Mouse (Mus musculus): Measurements from ENCODE around the gene Hagh.

The Hagh gene

DNA sequence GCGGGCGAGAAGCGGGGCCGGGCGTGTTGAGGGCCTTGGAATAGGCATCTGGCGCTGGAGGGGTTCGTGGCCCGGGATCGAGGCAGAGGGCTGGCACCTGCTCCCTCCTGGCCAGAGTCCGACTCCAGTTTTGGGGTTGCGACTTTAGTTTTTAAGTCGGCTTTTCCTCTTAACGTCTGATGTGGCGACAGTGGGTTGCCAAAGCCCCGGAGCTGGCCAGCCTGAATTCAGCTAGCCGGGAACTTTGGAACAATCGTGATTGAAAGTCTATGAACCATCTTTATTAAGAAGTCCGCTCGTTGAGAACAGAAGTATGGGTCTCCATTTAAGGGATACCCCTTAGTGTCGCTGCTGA lies 10.8 kb downstream of the Hagh start:
- no peak for DNase-seq

DNA sequence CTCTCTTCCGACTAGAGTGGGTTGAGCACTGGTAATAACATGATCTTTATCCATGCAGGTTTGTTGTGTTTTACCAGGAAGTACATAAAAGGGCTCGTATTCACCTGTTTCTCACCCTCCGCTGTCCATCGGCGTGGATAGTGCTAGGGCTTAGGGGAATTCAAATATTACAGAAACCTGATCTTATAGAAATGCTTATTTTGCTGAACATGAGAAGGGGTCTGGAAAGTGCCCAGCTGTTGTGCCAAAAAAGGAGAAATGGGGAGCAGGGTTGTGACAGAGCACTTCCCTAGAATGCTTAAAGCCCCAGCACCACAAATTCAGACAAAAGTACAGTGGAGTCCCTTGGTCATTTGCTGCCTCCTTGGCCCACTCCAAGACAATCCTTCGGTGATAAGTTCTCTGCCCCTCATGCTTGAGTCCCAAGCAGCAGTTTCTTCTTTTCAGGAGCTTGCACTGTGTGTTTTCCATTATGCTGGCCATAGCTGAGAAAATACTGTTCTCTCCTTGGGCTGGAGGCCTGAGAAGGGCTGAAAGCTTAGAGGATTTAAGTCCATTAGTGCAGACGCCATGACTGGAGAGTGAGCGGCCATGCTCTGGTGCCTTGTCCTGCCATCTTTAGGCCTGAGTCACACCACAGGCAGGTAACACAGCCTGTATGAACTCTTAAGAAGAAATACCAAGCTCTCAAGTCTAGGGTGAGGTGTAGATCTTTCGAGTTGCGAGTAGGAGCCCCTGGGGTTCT lies 11.6 kb downstream of the Hagh start:
- peak; percentile 90 for DNase-seq

DNA sequence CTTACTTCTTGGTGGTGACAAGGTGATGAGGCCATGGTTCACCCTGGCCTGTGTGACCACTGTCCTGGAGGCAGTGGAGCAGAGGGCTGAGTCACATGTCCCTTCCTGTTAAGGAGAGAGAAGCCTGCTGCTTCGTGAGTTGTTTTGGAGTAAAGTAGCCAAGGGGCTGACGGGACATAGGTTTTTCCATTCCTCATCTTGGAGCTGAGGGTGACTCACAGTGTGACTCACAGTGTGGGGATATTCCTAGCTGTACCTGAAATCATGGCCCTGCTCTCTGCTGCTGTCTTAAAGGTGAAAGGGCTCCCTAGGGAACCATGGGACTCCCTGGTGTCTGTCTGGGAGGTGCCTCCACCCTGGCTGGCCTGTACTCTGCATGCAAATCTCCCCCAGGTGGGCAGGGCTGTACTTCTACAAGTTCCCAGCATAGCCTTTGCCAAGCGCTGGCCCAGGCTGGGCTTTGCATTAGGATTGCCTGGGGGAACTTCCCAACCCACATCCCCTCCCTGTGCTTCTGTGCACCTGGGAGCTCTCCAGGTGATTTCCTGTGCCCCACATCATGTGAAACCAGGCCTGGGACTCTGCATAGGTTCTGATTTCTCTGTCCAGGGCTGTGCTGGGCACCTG lies 16.0 kb downstream of the Hagh start:
- DNase-seq = peak; percentile 83

DNA sequence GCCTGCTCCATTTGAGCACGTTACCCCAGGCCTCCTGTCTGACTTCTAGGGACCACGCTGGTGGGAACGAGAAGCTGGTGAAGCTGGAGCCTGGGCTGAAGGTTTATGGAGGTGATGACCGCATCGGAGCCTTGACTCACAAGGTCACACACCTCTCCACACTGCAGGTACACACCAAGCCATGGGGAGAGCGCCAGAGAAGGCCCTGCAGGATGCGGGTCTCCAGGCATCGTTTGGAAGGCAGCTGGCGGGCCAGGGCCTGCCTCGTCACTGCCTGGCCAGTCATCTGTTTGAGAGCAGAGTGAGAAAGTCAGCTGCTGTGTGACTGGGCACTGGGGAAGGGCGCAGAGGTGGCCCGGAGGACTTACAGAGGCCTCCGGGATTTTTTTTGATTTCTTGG lies 16.6 kb downstream of the Hagh start:
- DNase-seq = peak; percentile 86

DNA sequence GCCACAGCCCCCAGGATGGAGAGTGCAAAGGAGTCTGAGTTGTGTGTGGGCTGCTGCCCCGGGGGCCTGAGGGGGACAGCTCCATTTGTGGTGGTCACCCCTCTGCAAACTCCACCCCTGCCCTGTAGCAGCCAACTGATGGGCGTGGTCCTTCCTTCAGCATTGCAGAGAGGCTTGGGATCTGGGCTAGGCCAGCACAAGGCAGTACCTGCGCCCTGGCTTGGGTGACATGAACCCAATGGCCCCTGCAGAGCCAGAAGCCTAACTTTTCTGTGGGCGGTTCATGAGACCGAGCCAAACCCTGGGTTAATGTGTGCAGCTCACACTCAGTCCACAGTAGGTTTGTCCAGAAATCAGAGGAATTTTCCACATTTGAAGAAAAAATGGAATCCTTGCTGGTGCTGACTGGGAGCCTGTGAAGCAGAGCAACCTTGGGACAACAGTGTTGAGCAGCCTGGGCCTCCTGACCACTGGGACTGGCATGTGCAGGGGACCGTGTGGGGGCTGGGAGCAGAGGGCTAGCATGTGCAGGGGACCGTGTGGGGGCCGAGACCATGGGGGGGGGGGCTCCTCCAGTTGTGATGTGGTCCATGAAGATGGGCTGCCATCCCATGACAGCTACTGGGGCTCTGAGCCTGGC lies 18.0 kb downstream of the Hagh start:
- DNase-seq = peak; percentile 87

DNA sequence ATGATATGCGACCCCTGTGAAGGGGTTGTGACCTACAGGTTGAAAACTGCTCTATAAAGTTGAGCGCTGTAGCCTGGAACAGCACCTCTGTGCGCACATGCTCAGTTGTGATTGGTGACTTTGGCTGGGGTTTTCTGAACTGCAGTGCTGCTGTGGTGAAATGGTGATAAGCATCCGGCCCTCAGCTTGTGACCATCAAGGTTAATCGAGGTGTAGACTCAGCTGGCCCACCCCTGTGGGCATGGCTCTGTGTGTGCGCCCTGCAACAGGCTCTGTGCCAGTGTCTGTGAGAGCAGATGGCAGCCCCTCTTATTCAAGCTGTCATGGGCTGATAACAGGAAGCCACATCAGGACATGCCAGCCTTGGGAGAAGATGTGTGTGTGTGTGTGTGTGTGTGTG lies 19.0 kb downstream of the Hagh start:
- DNase-seq = peak; percentile 88

DNA sequence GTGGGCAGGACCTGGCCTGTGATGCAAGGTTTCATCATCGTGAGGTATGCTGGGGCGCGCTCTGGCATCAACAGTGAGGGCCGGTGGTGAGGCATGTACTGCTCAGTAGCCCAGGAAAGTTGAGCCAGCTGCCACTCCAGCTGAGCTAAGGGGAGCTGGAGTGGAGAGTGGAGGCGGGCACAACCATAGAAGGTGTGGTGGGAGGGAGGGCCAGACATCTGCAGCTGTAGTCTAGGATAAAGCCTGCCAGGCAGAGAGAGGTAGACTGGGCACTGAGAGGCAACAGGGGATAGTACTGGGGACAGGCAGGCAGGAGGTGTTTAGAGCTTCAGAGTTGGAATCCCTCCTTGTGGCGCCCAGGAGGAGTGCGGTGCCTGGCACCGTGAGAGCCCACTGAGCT lies 20.1 kb downstream of the Hagh start:
- peak; percentile 68 for DNase-seq

DNA sequence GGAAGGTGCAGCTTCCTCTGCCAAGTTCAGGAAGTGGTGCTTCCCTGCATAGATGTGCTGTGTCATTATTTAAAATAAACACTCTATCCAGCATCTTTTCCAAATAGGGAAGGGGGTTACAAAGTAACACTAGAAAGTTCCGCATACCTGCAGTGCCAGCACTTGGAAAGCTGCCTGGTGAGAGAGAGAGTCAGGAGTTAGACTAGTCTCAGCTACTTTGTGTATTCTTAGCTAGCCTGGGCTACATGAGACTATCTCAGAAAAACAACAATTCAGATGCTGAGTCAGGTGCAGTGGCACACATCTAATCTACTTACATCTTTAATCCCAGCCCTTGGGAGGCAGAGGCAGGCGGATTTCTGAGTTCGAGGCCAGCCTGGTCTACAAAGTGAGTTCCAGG lies 21.8 kb downstream of the Hagh start:
- peak; percentile 53 for DNase-seq

DNA sequence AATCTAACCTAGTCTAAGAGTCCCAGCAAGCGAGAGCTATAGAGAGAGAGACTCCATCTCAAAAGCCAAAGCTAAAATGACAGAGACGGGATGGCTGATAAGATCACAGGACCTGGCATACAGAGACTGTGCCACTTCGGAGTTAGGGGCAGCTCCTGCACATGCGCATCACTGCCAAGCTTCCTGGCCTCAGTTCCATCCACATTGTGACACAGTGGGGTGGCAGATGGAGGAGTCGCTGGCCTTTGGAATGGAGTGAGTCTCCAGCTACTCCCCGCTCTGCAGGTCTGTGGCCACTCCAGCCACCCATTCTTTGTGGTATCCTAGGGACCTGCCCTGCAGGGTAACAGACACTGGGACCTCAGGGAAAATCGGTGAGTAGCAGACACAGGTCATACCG lies 25.8 kb downstream of the Hagh start, which contains the start of gene Igfals:
Gene Igfals (plus strand): TSS at position 222 of the 400 bp plus-strand sequence.
- no peak for DNase-seq

DNA sequence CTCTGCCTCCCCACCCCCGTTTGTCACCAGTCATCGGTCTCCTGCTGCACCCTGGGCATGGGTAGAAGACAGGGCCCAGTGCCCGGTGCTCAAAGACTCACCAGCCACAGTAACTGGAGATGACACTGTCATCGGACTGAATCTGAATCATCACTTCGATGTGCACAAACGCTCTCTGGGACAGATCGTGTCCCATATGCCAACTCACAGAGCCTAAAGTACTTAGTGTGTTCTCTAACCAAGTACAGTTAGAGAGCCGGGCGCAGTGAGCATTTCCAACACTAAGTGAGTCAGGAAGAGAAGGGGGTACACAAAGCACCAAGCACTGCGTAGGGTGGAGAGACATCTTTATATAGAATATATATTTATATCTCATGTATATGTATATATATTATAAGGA lies 28.0 kb downstream of the Hagh start:
- no peak for DNase-seq

DNA sequence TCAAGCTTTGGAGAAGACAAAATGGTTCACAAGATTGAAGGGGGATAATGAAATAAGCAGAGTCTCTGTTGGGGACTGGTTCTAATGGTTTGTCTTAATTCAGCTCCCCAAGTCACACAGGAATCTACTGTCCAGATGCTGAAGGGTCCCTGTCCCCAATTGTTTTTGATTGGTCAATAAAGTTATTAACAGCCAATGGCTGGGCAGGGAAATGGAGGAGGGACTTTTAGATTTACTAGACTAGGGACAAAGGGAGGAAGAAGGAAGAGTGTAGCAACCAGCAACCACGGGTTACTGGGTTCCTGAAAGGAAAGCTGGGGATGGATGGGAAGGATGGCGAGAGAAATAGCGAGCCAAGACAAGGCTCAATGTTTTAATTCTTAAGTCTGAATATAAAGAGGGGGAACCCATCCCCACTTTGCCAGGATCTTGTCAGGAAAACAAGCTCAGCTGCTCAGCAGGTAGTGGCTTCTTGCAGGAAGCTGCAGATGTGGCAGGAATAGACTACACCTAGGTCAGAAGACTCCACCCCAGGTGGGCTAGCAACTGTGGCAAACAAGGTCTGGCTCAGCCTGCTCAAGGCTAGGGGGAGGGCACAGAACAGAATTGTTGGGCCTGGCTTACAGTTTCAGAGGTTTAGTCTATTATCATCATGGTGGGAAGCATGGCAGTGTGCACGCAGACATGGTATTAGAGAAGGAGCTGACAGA lies 33.9 kb downstream of the Hagh start:
- DNase-seq = peak; percentile 80

DNA sequence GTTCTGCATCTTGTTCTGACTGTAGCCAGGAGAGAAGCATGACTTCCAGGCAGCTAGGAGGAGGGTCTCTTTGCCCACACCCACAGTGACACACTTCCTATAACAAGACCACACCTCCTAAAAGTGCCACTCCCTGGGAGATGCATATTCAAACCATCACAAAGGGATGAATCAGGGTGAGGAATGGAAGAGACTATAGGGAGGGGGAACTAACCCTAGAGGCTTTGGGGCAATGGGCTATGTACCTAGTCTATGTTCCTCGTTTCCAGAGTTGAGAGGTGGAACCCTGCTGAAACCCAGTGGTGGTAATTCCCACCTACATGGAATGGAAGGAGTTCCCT lies 34.4 kb downstream of the Hagh start:
- no peak for DNase-seq

DNA sequence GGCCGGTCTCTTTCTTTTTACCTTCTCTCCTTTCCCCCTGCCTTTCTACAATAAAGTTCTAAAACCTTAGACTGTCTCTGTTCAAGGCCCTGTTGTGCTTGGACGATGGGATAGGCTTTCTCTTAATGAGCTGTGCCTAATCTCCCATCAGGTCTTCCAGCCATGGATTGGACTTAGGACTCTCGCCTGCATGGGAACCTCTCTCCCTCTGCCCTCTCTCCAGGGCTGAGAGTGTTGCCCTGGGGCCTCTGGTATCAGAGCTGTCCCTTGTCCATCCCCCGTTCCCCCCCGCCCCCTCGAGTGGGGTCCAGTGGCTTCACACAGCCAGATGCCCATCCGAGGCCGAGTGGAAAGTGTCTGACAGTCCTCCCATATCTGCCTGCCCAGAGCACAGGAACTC lies 35.0 kb downstream of the Hagh start:
- DNase-seq = no peak

DNA sequence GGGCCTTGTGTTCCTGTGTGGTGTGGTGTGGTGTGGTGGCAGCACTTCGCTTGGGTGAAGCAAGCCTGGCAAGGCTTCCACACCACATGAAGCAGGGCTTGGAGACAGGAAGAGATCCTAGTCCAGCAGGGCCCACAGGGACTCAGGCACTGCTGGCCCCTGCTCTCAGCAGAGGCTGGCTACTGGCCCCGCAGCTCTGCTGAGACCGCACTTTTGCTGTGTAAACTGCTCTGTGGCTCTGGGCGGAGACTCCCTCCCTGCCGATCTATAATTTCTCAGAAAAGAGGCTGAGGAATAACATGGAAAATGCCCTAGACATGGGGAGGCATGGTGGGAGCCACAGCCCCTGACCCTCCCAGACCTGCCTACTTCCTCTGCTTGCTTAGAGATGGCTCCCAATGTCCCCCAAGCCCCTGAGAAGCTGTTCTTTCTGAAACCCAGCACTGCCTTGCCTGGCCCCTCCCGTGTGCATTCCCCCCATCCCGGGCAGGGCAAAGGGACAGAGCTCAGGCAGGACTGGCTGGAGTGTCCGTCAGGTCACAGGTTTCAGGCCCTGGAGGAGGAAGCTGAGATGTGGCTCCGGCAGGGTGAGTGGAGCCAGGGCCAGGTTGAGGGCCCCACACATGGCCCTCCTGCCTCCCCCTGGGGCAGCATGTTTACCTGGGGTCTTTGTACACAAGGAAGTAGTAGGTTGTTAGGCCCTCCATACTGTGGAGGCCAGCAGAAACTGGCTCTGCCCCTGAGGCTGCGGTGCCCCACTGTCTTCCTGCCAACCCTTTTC lies 37.6 kb downstream of the Hagh start:
- DNase-seq = peak; percentile 88

DNA sequence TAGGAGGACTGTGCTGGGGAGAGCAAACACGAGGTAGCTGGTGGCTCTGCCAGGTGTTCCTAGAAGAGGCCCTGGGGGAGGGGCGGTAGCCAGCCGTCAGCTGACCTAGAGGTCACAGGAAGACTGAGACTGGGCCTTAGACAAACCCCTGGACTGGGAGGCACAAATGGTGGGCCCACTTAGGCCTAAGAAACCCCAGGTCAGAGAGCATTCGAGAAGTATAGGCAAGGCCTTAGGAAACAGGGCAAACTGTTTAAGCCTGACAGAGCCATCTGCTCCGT lies 38.1 kb downstream of the Hagh start:
- DNase-seq = peak; percentile 98

DNA sequence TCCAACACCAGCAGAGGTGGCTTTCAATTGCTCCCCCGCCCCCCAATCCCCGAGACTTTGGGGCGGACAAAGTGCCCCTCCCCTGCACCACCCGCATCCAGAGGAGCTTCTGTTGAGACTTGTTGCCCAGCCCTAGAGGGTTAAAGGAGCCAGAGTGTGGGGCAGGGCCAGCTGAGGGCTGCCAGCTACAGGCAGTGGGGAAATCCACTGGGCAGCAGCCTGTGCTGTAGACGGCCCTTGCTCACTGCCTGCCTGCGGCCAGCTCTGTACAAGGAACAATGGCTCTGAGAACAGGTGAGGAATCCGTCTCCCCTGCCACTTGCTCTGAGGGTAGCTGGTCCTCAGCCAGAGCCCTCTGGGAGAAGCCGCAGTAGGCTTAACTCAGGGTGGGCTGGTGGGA lies 38.6 kb downstream of the Hagh start:
- peak; percentile 91 for DNase-seq

DNA sequence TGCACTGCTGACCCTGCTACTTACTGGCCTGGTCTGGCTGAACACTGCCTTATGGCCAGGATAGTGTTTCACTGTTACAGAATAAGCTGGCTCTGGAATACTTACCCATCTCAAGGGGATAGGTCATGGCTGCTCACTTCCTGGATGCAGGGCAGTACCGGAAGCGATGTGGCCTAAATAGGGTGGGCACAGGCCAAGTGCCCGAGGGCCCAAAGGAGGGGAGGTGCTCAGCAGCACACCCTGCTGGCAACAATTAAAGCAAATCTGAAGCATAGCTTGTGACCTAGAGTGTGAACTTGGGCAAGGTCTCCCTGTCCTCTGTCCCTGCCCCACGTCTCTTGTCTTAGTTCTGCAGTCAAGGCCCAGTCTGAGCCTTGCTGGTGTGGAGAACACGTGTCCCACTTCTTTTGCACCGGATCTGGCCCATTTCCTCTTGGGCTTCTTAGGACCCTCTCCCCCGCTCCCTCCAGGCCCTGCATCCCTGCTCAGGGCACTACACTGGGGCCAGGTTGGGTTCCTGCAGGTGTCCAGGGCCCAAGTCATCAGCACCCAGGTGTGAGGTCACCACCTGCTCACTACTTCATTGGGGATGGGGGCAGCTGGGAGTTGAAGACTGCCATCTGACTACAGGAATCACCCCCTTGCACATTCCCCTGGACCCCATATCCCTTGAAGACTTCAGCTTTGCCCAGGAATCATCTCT lies 41.9 kb downstream of the Hagh start:
- DNase-seq = peak; percentile 94

DNA sequence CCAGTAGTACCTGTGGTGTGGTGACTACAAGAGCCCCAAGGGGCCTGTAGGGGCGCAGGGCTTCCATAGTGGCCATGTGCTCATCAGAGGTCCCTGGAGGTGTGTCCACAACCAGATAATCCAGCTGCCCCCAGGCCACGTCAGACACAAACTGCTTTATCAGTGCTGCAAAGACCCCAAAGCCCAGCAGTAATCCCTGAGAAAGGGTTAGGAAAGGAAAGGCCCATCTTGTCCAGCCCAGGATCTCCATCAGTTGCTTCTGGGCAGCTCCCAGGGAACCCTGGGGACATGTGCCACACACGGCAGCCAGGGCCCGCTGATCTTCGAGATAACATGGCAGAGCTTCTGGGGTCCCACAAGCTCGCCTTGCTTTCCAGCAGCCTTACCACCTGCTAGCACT lies 44.4 kb downstream of the Hagh start:
- peak; percentile 90 for DNase-seq

DNA sequence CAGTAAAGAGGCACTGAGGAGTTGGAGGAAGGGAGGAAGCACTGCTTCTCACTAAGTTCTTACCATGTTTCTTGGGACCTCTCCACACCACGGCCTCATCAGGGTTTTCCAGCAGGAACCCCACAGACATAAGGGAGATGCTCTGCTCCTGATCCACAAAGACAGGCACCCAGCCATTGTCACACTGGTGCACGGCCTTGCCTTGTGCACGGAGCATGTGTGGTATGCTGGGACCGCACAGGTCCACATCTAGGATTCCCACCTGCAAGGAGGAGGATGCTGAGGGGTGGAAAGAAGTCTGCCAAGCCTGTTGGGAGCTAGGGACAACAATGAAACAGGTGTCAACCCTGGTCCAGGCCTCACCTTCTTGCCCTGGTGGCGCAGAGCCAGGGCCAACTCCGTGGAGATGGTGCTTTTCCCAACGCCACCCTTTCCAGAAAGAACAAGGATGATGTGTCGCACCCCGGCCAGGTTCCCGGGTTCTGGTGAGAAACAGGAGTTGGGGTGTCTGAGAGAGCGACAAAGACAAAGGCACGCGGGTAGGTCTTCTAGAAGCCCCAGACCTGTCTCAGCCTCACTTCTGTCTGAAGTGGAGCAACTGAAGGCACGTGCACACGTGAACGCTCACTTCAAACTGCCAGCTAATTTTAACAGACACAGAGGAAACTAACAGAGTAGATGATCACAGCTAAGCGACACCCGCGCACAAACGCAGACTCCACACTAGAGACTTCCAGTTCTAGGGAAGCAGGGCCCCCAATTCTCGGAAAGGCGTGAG lies 45.6 kb downstream of the Hagh start:
- peak; percentile 94 for DNase-seq

DNA sequence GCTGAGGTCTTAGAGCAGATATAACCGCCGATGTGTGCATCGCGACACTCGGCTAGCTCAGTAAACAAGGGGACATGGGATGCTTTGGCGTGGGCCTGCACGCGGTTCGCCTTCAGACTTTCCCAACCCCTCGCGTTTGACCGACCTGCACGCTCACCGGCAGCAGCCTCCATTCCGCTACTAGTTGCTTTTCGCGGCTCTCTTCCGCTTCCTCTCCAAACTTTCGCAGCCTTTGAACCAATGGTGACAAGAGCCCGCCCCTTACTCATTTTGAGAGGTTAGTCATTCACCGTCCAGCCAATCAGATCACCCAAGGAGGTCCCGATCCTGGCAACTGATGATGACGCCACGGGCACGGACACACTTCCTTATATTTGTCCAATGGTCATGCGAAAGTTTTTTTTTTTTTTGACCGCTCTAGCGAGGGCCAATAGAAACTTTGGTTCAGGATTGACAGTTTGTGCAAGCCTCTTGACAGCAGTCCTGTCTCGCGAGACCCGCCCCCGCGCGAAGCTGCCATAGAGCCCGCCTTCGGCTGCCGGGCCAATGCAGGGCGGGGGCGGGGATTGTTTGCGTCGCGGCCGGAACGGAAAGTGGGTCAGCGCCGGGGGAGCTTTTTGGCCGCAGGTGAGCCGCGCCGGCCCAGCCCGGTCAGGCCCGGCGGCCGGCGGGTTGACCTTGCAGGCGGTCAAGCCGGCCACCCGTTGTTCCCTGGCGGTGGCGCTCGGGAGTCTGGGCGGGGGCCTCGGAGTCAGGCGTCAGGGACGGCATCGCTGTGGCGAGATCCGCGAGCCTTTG lies 46.4 kb downstream of the Hagh start, which contains the start of the genes Nubp2 and Spsb3:
Gene Nubp2 (minus strand): TSS at position 216 of the 798 bp plus-strand sequence.
Gene Spsb3 (plus strand): TSS at position 510 of the 798 bp plus-strand sequence.
- peak; percentile 100 for DNase-seq

DNA sequence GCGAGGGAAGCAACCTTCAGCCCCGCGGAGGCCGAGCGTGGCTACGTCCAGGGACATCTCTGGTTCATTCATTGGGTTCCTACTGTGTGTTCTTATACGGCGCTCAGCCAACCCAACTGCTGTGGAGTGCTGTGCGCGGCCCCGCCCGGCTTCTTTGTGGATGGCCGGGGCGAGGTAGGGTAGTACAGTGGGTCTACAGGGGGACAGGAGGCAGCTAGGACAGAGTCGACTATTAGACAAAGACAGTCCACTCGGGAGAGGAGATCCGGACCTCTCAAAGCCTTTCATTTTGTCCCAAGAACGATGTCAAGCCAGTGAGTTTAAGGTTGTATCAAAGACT lies 47.0 kb downstream of the Hagh start:
- no peak for DNase-seq

Measured in heart, adult 11 months (tissue).